Mouse (Mus musculus) cerebellum, adult 2 months (tissue): ENCODE data around the gene Wnt4.

Source experiments
- CTCF ChIP-seq: fragments of 200-500 bp; IDR thresholded peaks from 2 replicates; pipeline ENCODE4 v1.5.1; 2011; ENCODE audit warnings: low read depth, mild to moderate bottlenecking, control low read depth, low read length, moderate library complexity, borderline replicate concordance; ENCODE audit not compliant: insufficient read depth
- POLR2A ChIP-seq: fragments of 200-500 bp; IDR thresholded peaks from 2 replicates; pipeline ENCODE4 v1.6.1; 2011; ENCODE audit warnings: low read length, control low read depth, borderline replicate concordance; ENCODE audit not compliant: insufficient read depth

- TF ChIP-seq CTCF (no peak), POLR2A (no peak)
Measured at GRCm38 (mm10) chr4:137342816-137343215, 65.5 kb downstream of the Wnt4 start.
